Mouse (Mus musculus) layer of hippocampus, adult 11-12 months (tissue): ENCODE measurements at regions not wholly inside any gene's neighbourhood (a gene's known extent, or its start where the extent isn't known, plus 50 kb on each side); places are given as distances from the start of the nearest gene placed in this dataset.

ENCODE experiments used
- DNase-seq: peaks from one replicate; pipeline ENCODE4 v3.0.0; 2022; ENCODE audit warnings: low spot score

DNA sequence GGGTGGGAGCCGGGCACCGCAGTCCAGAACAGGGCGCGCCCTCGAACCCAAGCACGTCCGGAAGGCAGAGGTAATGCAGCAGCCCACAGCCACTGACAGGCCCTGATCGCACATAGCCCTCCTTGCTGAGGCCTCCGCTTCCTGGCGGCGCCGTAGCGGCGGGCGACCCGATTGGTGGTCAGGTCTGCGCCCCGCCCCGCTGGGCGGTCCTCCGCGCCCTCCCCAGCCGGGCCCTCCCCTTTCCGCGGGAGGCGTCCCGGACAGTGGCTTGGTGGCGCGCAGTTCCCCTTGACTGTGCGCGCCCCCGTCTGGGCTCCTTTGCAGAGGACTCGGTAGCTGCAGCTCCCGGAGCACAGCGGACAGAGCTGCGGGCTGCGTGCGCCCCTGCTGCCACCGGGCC, 375.5 kb upstream of the Asap2 start:
- DNase-seq: peak; percentile 70
